Mouse (Mus musculus) neural tube, embryonic 13.5 days (tissue): Measurements from ENCODE around the gene A930004D18Rik. TPM values are rescaled to one million over a fixed set of nuclear protein-coding genes. Genes with fewer than 3 reads are reported as not detected.

Source experiments
- ATAC-seq: fragments of 200-750 bp; cut with Nextera tagmentation; 2 replicates; pipeline ENCODE4 v1.8.0; 2017; ENCODE audit warnings: low read depth, mild to moderate bottlenecking, moderate TSS enrichment, moderate library complexity
- H3K27ac ChIP-seq: fragments of 300-500 bp; sonication (generic); replicated peaks from 2 replicates; pipeline ENCODE4 v1.5.1; 2015; ENCODE audit warnings: moderate library complexity, mild to moderate bottlenecking, inconsistent platforms
- H3K27me3 ChIP-seq: fragments of 300-500 bp; sonication (generic); 2 replicates; pipeline ENCODE4 v1.6.1; 2015; ENCODE audit warnings: mild to moderate bottlenecking, inconsistent platforms
- H3K36me3 ChIP-seq: fragments of 300-500 bp; sonication (generic); 2 replicates; pipeline ENCODE4 v1.6.1; 2015; ENCODE audit warnings: mild to moderate bottlenecking, inconsistent platforms
- H3K4me1 ChIP-seq: fragments of 300-500 bp; sonication (generic); replicated peaks from 2 replicates; pipeline ENCODE4 v1.6.1; 2015; ENCODE audit warnings: inconsistent platforms
- H3K4me2 ChIP-seq: fragments of 300-500 bp; sonication (generic); 2 replicates; pipeline ENCODE4 v1.6.1; 2015; ENCODE audit warnings: inconsistent platforms, mild to moderate bottlenecking, moderate library complexity
- H3K4me3 ChIP-seq: fragments of 300-500 bp; sonication (generic); 2 replicates; pipeline ENCODE4 v1.5.1; 2015; ENCODE audit warnings: mild to moderate bottlenecking, inconsistent platforms
- H3K9ac ChIP-seq: fragments of 300-500 bp; sonication (generic); 2 replicates; pipeline ENCODE4 v1.6.1; 2015; ENCODE audit warnings: moderate library complexity, mild to moderate bottlenecking, inconsistent platforms
- H3K9me3 ChIP-seq: fragments of 300-500 bp; sonication (generic); 2 replicates; pipeline ENCODE4 v1.6.1; 2016; ENCODE audit warnings: inconsistent platforms
- WGBS: fragments of 180-500 bp; shearing (Covaris S2); methylation state at CpG from one replicate; pipeline ENCODE4 v1.1.7; 2015; 5-methylcytosine and 5-hydroxymethylcytosine counted together
- polyA plus RNA-seq: library from polyadenylated mRNA; unstranded; fragments of >200 nt; fragmentation: Nextera tagmentation; extraction: Ambion mirVana; gene quantifications from 2 replicates; pipeline ENCODE4 v1.2.1, GENCODE M21; 2015

The A930004D18Rik gene
- polyA plus RNA-seq, 1 experiment from 2014 or later = 12.3 TPM

GRCm38 (mm10) chr2:18051026-18051830, 13.7 kb upstream of the A930004D18Rik start:
- no peaks in the 10 kb centered on the region for H3K9me3 ChIP-seq
- no peaks in the 10 kb centered on the region for H3K27me3 ChIP-seq
- H3K9ac ChIP-seq = peak overlapping the region; percentile 100
- H3K4me3 ChIP-seq = peak overlapping the region; percentile 97
- H3K4me1 ChIP-seq = peaks cover 66% of the 10 kb centered on the region
- no peaks in the 10 kb centered on the region for H3K36me3 ChIP-seq
- peak overlapping the region; percentile 100 for H3K27ac ChIP-seq
- H3K4me2 ChIP-seq = peak overlapping the region; percentile 81
- WGBS = 10% methylated on average over 11 of the region's 11 CpGs
- ATAC-seq = no peak

GRCm38 (mm10) chr2:18050541-18050985, 13.0 kb upstream of the A930004D18Rik start:
- Histone ChIP-seq H3K9me3 (no peaks in the 10 kb centered on the region), H3K27me3 (no peaks in the 10 kb centered on the region), H3K4me1 (peaks cover 63% of the 10 kb centered on the region), H3K27ac (peak overlapping the region; percentile 100), H3K4me2 (peak overlapping the region; percentile 81), H3K36me3 (no peaks in the 10 kb centered on the region), H3K9ac (peak overlapping the region; percentile 100), H3K4me3 (peak overlapping the region; percentile 97)
- no peak for ATAC-seq
- 4% methylated on average over 10 of the region's 10 CpGs for WGBS

DNA sequence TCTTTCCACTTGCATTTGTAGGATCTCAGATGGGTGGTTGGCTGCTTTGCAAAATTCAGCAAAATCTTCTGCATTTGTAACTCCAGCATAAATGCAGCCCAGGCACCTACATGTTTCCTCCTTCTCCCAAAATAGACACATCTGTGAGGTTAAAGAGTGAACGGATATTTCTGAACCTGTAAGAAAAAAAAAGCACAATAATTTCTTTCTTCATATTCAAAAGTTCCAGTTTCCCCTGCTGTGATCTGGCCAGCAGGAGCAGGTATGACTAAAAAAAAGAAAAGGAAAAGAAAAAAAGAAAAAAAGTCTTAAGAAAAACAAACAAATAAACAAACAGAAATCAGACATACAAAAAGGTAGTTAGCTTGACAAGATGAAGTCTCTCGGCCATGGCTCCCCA, 12.5 kb upstream of the A930004D18Rik start:
- Histone ChIP-seq H3K4me3 (peak overlapping the region; percentile 97), H3K36me3 (no peaks in the 10 kb centered on the region), H3K4me1 (peaks cover 60% of the 10 kb centered on the region), H3K9ac (peak overlapping the region; percentile 100), H3K9me3 (no peaks in the 10 kb centered on the region), H3K4me2 (peak overlapping the region; percentile 81), H3K27ac (peak overlapping the region; percentile 100), H3K27me3 (no peaks in the 10 kb centered on the region)
- WGBS = 9% methylated on average over 2 of the region's 2 CpGs
- ATAC-seq = no peak

- H3K36me3 ChIP-seq = no peaks in the 10 kb centered on the region
- no peaks in the 10 kb centered on the region for H3K9me3 ChIP-seq
- peaks cover 57% of the 10 kb centered on the region for H3K4me1 ChIP-seq
Observed at GRCm38 (mm10) chr2:18049279-18049821, 11.8 kb upstream of the A930004D18Rik start.

GRCm38 (mm10) chr2:18048453-18049075, 11.0 kb upstream of the A930004D18Rik start, which contains the start of gene Skida1:
Gene Skida1, minus strand, starts transcription at chr2:18049051.
- peak within 1 kb of the TSS; percentile 100 for H3K27ac ChIP-seq
- under 1% methylated on average over 17 of the region's 17 CpGs for WGBS
- no peaks in the 10 kb centered on the region for H3K36me3 ChIP-seq
- H3K9ac ChIP-seq = peak within 1 kb of the TSS; percentile 100
- peak within 1 kb of the TSS; percentile 97 for H3K4me3 ChIP-seq
- ATAC-seq = peak; percentile 83
- no peaks in the 10 kb centered on the region for H3K27me3 ChIP-seq
- peak within 1 kb of the TSS; percentile 81 for H3K4me2 ChIP-seq
- no peaks in the 10 kb centered on the region for H3K9me3 ChIP-seq
- peaks cover 56% of the 10 kb centered on the region for H3K4me1 ChIP-seq

More at GRCm38 (mm10) chr2:18049279-18049821, 11.8 kb upstream of the A930004D18Rik start:
- 2% methylated on average over 11 of the region's 11 CpGs for WGBS
- Histone ChIP-seq H3K4me3 (peak overlapping the region; percentile 97), H3K27me3 (no peaks in the 10 kb centered on the region), H3K27ac (peak overlapping the region; percentile 100), H3K9ac (peak overlapping the region; percentile 100), H3K4me2 (peak overlapping the region; percentile 81)
- peak; percentile 37; the same call in 1 of the 2 replicates for ATAC-seq

- Histone ChIP-seq H3K4me1 (peaks cover 58% of the 10 kb centered on the region), H3K27me3 (no peaks in the 10 kb centered on the region), H3K36me3 (no peaks in the 10 kb centered on the region), H3K9me3 (no peaks in the 10 kb centered on the region), H3K4me2 (peak overlapping the region; percentile 81), H3K4me3 (peak overlapping the region; percentile 97), H3K9ac (peak overlapping the region; percentile 100), H3K27ac (peak overlapping the region; percentile 100)
- ATAC-seq = peak; percentile 53
- WGBS = under 1% methylated on average over 70 of the region's 70 CpGs
Observed at GRCm38 (mm10) chr2:18047646-18048452, 10.3 kb upstream of the A930004D18Rik start.

DNA sequence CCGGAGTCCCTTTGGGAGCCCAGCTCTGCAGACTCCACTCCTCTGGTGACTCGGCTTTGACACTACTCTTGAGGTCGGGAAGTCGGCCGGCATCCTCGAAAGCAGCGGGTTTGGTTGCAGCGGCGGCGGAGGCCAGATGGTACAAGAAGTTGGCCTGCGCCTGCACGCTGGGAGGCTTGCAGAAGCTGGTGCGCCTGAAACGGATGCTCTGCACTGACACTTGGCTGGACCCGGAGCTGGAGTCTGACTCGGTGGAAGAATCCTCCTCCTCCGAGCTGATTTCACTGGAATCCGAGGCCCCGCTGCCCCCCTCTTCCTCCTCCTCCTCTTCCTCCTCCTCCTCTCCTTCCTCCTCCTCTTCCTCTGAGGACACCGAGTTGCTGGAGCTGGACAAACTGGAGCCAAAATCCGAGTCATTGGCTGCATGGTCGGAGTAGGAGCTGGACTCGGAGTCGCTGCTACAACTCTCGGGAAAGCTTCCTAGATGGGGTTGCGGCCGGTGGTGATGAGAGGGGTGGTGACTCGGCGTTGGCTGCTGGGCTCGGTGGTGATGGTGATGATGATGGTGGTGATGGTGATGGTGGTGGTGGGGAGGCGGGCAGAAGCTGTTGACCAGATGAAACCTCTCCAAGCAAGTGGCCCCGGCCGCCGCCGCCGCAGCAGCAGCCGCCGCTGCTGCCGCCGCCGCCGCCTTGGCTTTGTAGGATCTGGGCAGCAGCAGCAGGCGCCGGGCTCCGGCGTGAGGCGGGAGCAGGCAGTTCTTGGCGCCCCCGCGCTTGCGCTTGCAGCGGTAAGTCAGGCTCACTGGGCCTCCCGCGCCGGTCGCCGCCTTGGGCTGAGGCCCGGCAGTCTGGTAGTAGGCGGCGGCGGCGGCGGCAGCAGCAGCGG, 9.5 kb upstream of the A930004D18Rik start:
- no peaks in the 10 kb centered on the region for H3K9me3 ChIP-seq
- H3K9ac ChIP-seq = peak overlapping the region; percentile 100
- H3K4me1 ChIP-seq = peaks cover 58% of the 10 kb centered on the region
- peak overlapping the region; percentile 100 for H3K27ac ChIP-seq
- peak overlapping the region; percentile 81 for H3K4me2 ChIP-seq
- WGBS = under 1% methylated on average over 63 of the region's 64 CpGs
- ATAC-seq = no peak
- no peaks in the 10 kb centered on the region for H3K36me3 ChIP-seq
- H3K27me3 ChIP-seq = no peaks in the 10 kb centered on the region
- peak overlapping the region; percentile 97 for H3K4me3 ChIP-seq

GRCm38 (mm10) chr2:18046186-18046585, 8.6 kb upstream of the A930004D18Rik start:
- no peaks in the 10 kb centered on the region for H3K9me3 ChIP-seq
- under 1% methylated on average over 4 of the region's 4 CpGs for WGBS
- H3K36me3 ChIP-seq = no peaks in the 10 kb centered on the region
- H3K27me3 ChIP-seq = no peaks in the 10 kb centered on the region
- peak overlapping the region; percentile 100 for H3K9ac ChIP-seq
- H3K4me2 ChIP-seq = peak overlapping the region; percentile 81
- H3K4me1 ChIP-seq = peaks cover 58% of the 10 kb centered on the region
- peak overlapping the region; percentile 97 for H3K4me3 ChIP-seq
- H3K27ac ChIP-seq = peak overlapping the region; percentile 100
- no peak for ATAC-seq

DNA sequence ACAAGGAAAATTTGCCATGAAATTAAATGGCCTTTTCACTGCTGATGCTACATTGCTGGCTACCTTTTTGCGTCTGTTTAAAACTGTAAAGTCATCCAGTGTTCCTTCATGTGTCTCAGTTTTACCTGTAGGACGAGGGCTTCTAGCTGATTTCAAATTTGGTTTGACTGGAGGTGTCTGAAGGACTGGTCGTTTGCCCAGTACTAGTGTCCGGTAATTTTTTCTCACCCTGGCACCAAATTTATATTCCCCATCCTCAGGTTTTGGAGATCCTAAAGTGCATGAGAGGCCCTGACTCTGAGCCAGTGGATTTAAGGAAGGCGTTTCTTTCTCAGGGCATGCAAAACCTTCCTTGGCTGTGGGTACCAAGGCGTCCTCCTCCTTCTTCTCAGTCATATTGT, 8.2 kb upstream of the A930004D18Rik start:
- Histone ChIP-seq H3K9ac (peak overlapping the region; percentile 100), H3K36me3 (no peaks in the 10 kb centered on the region), H3K27me3 (no peaks in the 10 kb centered on the region), H3K4me2 (peak overlapping the region; percentile 81), H3K9me3 (no peaks in the 10 kb centered on the region), H3K4me1 (peaks cover 58% of the 10 kb centered on the region), H3K4me3 (peak overlapping the region; percentile 97), H3K27ac (peak overlapping the region; percentile 100)
- ATAC-seq = no peak
- 6% methylated on average over 6 of the region's 6 CpGs for WGBS

- no peaks in the 10 kb centered on the region for H3K36me3 ChIP-seq
- peak overlapping the region; percentile 100 for H3K9ac ChIP-seq
- 3% methylated on average over 7 of the region's 7 CpGs for WGBS
- peak overlapping the region; percentile 97 for H3K4me3 ChIP-seq
- H3K27ac ChIP-seq = peak overlapping the region; percentile 100
- no peaks in the 10 kb centered on the region for H3K27me3 ChIP-seq
- no peak for ATAC-seq
- peak overlapping the region; percentile 81 for H3K4me2 ChIP-seq
- peaks cover 58% of the 10 kb centered on the region for H3K4me1 ChIP-seq
- no peaks in the 10 kb centered on the region for H3K9me3 ChIP-seq
Observed at GRCm38 (mm10) chr2:18045143-18045780, 7.7 kb upstream of the A930004D18Rik start.
